Mouse (Mus musculus) CH12.LX (cell line): ENCODE data around the gene Gba2. TPM values are rescaled to one million over a fixed set of nuclear protein-coding genes. Genes with fewer than 3 reads are reported as not detected.

ENCODE experiments used
- DNase-seq: peaks from one replicate; pipeline ENCODE4 v3.0.0-alpha.2; 2013; ENCODE audit errors: extremely low read depth
- H3K27ac ChIP-seq: 2 replicates; pipeline ENCODE4 v1.5.1; 2012; ENCODE audit warnings: low read depth, mild to moderate bottlenecking, control low read depth, moderate library complexity; ENCODE audit not compliant: insufficient read depth
- H3K27me3 ChIP-seq: replicated peaks from 2 replicates; pipeline ENCODE3; 2012; ENCODE audit warnings: inconsistent platforms
- H3K36me3 ChIP-seq, 2 experiments: replicated peaks in 1 of 2; 2 replicates each; pipeline versions ENCODE3 to v1.6.1; 2012; ENCODE audit warnings: inconsistent platforms in 1 of 2, low read length in 1 of 2, mild to moderate bottlenecking in 1 of 2, mixed read lengths in 1 of 2, moderate library complexity in 1 of 2; ENCODE audit not compliant: control insufficient read depth in 1 of 2, insufficient read depth in 1 of 2
- H3K4me1 ChIP-seq, 2 experiments: 2 replicates each; pipeline ENCODE4 v1.6.1; 2012; ENCODE audit warnings: inconsistent platforms in 1 of 2, moderate library complexity in 1 of 2; ENCODE audit not compliant: insufficient read depth in 2 of 2, control insufficient read depth in 1 of 2
- H3K4me2 ChIP-seq: 2 replicates; pipeline ENCODE4 v1.6.1; 2012; ENCODE audit warnings: low read depth, mild to moderate bottlenecking, control low read depth; ENCODE audit not compliant: poor library complexity, insufficient read depth, severe bottlenecking
- H3K4me3 ChIP-seq, 3 experiments: fragments of 150-350 bp in 1 of 3; sonication (generic) in 1 of 3; replicated peaks in 1 of 3; 2 replicates each; pipeline versions ENCODE3 to v1.5.1; 2011 to 2012; ENCODE audit warnings: low read depth in 2 of 3, low read length in 2 of 3, mild to moderate bottlenecking in 2 of 3, moderate library complexity in 2 of 3, control low read depth in 1 of 3, improper control_type of control experiment in 1 of 3, inconsistent platforms in 1 of 3, mixed read lengths in 1 of 3; ENCODE audit not compliant: poor library complexity in 1 of 3
- H3K79me2 ChIP-seq: replicated peaks from 2 replicates; pipeline ENCODE4 v1.6.1; 2012; ENCODE audit warnings: mild to moderate bottlenecking, moderate library complexity; ENCODE audit not compliant: control insufficient read depth, poor library complexity, insufficient read depth, severe bottlenecking; ENCODE audit errors: extremely low read depth
- H3K9ac ChIP-seq: 2 replicates; pipeline ENCODE4 v1.6.1; 2012; ENCODE audit warnings: low read depth, mild to moderate bottlenecking, control low read depth, moderate library complexity; ENCODE audit not compliant: insufficient read depth
- H3K9me3 ChIP-seq: replicated peaks from 2 replicates; pipeline ENCODE3; 2012; ENCODE audit warnings: low read length, inconsistent platforms, mixed read lengths
- BHLHE40 ChIP-seq: IDR thresholded peaks from 2 replicates; pipeline ENCODE4 v1.6.1; 2011; ENCODE audit warnings: mild to moderate bottlenecking, low read depth, low read length, improper control_type of control experiment
- CHD2 ChIP-seq: IDR thresholded peaks from 2 replicates; pipeline ENCODE4 v1.6.1; 2011; ENCODE audit warnings: low read length, improper control_type of control experiment
- CTCF ChIP-seq, 2 experiments: IDR thresholded peaks in 1 of 2; conservative IDR thresholded peaks in 1 of 2; 2 replicates each; pipeline ENCODE4 v1.5.1; 2011 to 2012; ENCODE audit warnings: low read depth in 2 of 2, low read length in 2 of 2, improper control_type of control experiment in 1 of 2, inconsistent platforms in 1 of 2, mild to moderate bottlenecking in 1 of 2, moderate library complexity in 1 of 2
- ELF1 ChIP-seq: IDR thresholded peaks from 2 replicates; pipeline ENCODE4 v1.6.1; 2014; ENCODE audit warnings: low read depth, mild to moderate bottlenecking, inconsistent platforms, low read length, improper control_type of control experiment
- ETS1 ChIP-seq: conservative IDR thresholded peaks from 2 replicates; pipeline ENCODE4 v1.6.1; 2012; ENCODE audit warnings: low read depth, mild to moderate bottlenecking, inconsistent platforms, low read length, improper control_type of control experiment, moderate library complexity
- GABPA ChIP-seq: IDR thresholded peaks from 2 replicates; pipeline ENCODE4 v1.6.1; 2012; ENCODE audit warnings: low read depth, low read length, improper control_type of control experiment, inconsistent platforms; ENCODE audit not compliant: insufficient replicate concordance
- HCFC1 ChIP-seq: IDR thresholded peaks from 2 replicates; pipeline ENCODE4 v1.6.1; 2012; ENCODE audit warnings: low read depth, mild to moderate bottlenecking, inconsistent platforms, low read length, improper control_type of control experiment
- IRF4 ChIP-seq: IDR thresholded peaks from 2 replicates; pipeline ENCODE4 v1.6.1; 2014; ENCODE audit warnings: low read depth, mild to moderate bottlenecking, inconsistent platforms, low read length, improper control_type of control experiment
- JUN ChIP-seq: IDR thresholded peaks from 2 replicates; pipeline ENCODE4 v1.6.1; 2011; ENCODE audit warnings: low read depth, mild to moderate bottlenecking, low read length, improper control_type of control experiment, moderate library complexity; ENCODE audit not compliant: insufficient read depth
- JUND ChIP-seq: conservative IDR thresholded peaks from 2 replicates; pipeline ENCODE4 v1.6.1; 2011; ENCODE audit warnings: low read depth, low read length, improper control_type of control experiment
- KAT2A ChIP-seq: IDR thresholded peaks from 2 replicates; pipeline ENCODE4 v1.6.1; 2012; ENCODE audit warnings: low read length, improper control_type of control experiment, inconsistent platforms; ENCODE audit not compliant: insufficient replicate concordance
- MAFK ChIP-seq: IDR thresholded peaks from 2 replicates; pipeline ENCODE4 v1.6.1; 2011; ENCODE audit warnings: low read length, improper control_type of control experiment; ENCODE audit not compliant: insufficient replicate concordance
- MAX ChIP-seq: IDR thresholded peaks from 2 replicates; pipeline ENCODE4 v1.6.1; 2011; ENCODE audit warnings: low read length, improper control_type of control experiment
- MAZ ChIP-seq: IDR thresholded peaks from 2 replicates; pipeline ENCODE4 v1.6.1; 2012; ENCODE audit warnings: low read depth, mild to moderate bottlenecking, inconsistent platforms, low read length, improper control_type of control experiment, moderate library complexity
- MEF2A ChIP-seq: IDR thresholded peaks from 2 replicates; pipeline ENCODE4 v1.6.1; 2014; ENCODE audit warnings: low read depth, mild to moderate bottlenecking, inconsistent platforms, low read length, improper control_type of control experiment, borderline replicate concordance
- MXI1 ChIP-seq: IDR thresholded peaks from 2 replicates; pipeline ENCODE4 v1.6.1; 2011; ENCODE audit warnings: mild to moderate bottlenecking, low read depth, low read length, improper control_type of control experiment
- MYC ChIP-seq: IDR thresholded peaks from 2 replicates; pipeline ENCODE4 v1.6.1; 2011; ENCODE audit warnings: low read depth, mild to moderate bottlenecking, improper control_type of control experiment, low read length
- PAX5 ChIP-seq: IDR thresholded peaks from 2 replicates; pipeline ENCODE4 v1.6.1; 2012; ENCODE audit warnings: low read length, inconsistent platforms, mixed read lengths
- POLR2A ChIP-seq: IDR thresholded peaks from 2 replicates; pipeline ENCODE4 v1.6.1; 2011; ENCODE audit warnings: low read depth, mild to moderate bottlenecking, improper control_type of control experiment, low read length
- POLR2AphosphoS2 ChIP-seq: IDR thresholded peaks from 2 replicates; pipeline ENCODE4 v1.6.1; 2011; ENCODE audit warnings: low read depth, low read length, improper control_type of control experiment
- RAD21 ChIP-seq: IDR thresholded peaks from 2 replicates; pipeline ENCODE4 v1.6.1; 2011; ENCODE audit warnings: low read depth, mild to moderate bottlenecking, low read length, improper control_type of control experiment, moderate library complexity
- RCOR1 ChIP-seq: conservative IDR thresholded peaks from 2 replicates; pipeline ENCODE4 v1.6.1; 2012; ENCODE audit warnings: low read depth, mild to moderate bottlenecking, inconsistent platforms, low read length, improper control_type of control experiment
- SMC3 ChIP-seq: IDR thresholded peaks from 2 replicates; pipeline ENCODE4 v1.6.1; 2011; ENCODE audit warnings: low read depth, low read length, improper control_type of control experiment
- TBP ChIP-seq: conservative IDR thresholded peaks from 2 replicates; pipeline ENCODE4 v1.6.1; 2011; ENCODE audit warnings: low read depth, low read length, improper control_type of control experiment
- TCF12 ChIP-seq: IDR thresholded peaks from 2 replicates; pipeline ENCODE4 v1.6.1; 2014; ENCODE audit warnings: low read depth, mild to moderate bottlenecking, inconsistent platforms, low read length, improper control_type of control experiment
- UBTF ChIP-seq: IDR thresholded peaks from 2 replicates; pipeline ENCODE4 v1.6.1; 2012; ENCODE audit warnings: low read depth, mild to moderate bottlenecking, inconsistent platforms, low read length, improper control_type of control experiment, moderate library complexity
- USF1 ChIP-seq: IDR thresholded peaks from 2 replicates; pipeline ENCODE4 v1.6.1; 2014; ENCODE audit warnings: low read depth, mild to moderate bottlenecking, inconsistent platforms, low read length, improper control_type of control experiment
- USF2 ChIP-seq: conservative IDR thresholded peaks from 2 replicates; pipeline ENCODE4 v1.6.1; 2011; ENCODE audit warnings: low read depth, low read length, improper control_type of control experiment
- ZC3H11A ChIP-seq: IDR thresholded peaks from 2 replicates; pipeline ENCODE4 v1.6.1; 2012; ENCODE audit warnings: low read depth, mild to moderate bottlenecking, inconsistent platforms, low read length, improper control_type of control experiment
- ZKSCAN1 ChIP-seq: IDR thresholded peaks from 2 replicates; pipeline ENCODE4 v1.6.1; 2012; ENCODE audit warnings: low read depth, inconsistent platforms, low read length, improper control_type of control experiment, borderline replicate concordance
- ZMIZ1 ChIP-seq: IDR thresholded peaks from 2 replicates; pipeline ENCODE4 v1.6.1; 2012; ENCODE audit warnings: low read depth, mild to moderate bottlenecking, inconsistent platforms, low read length, improper control_type of control experiment
- ZNF384 ChIP-seq: IDR thresholded peaks from 2 replicates; pipeline ENCODE4 v1.6.1; 2012; ENCODE audit warnings: low read depth, low read length, improper control_type of control experiment, inconsistent platforms
- dilution Hi-C: fragments of 300-500 bp; cut with MboI; formaldehyde crosslinking; loops from 2 replicates; pipeline ENCODE4 v1.14.3; 2020; ENCODE audit warnings: low sequenced_read_pairs; ENCODE audit not compliant: extremely low pct_unique_long_range_greater_than_20kb, extremely low pct_ligation_motif_present
- in situ Hi-C: fragments of 300-500 bp; cut with MboI; formaldehyde crosslinking; loops from 3 replicates; pipeline ENCODE4 v1.14.3; 2019; ENCODE audit warnings: low sequenced_read_pairs, low pct_ligation_motif_present, low pct_unique_long_range_greater_than_20kb, mixed read lengths
- polyA plus RNA-seq: library from polyadenylated mRNA; unstranded; fragments of >175 nt; gene quantifications from 2 replicates; pipeline ENCODE4 v1.2.1, GENCODE M21; 2012; ENCODE audit warnings: low read depth; ENCODE audit not compliant: insufficient read length
- total RNA-seq, 2 experiments: library from RNA; depleted of rRNA; stranded (reverse); fragments of 300-350 nt in 1 of 2; fragments of >200 nt in 1 of 2; gene quantifications; 2 replicates each; pipeline ENCODE4 v1.2.3; 2012 to 2014

Gene Gba2
- total and polyA plus RNA-seq, 3 experiments = 3.2 to 11.2 (median 4.1) TPM

GRCm38 (mm10) chr4:43555926-43556325 lies 22.7 kb downstream of the Gba2 start:
- peaks cover 55 to 70% of the 10 kb centered on the region in 2 experiments for H3K36me3 ChIP-seq
- no peak overlapping the region for H3K4me2 ChIP-seq
- no peak for DNase-seq
- peaks cover 38% of the 10 kb centered on the region for H3K79me2 ChIP-seq
- H3K9ac ChIP-seq = no peak overlapping the region
- TF ChIP-seq HCFC1 (no peak), MEF2A (no peak), MAFK (no peak), ETS1 (no peak), IRF4 (no peak), MYC (no peak), MAX (no peak), POLR2AphosphoS2 (no peak)
- dilution Hi-C loops (no loop called here), in situ Hi-C loops (loop anchor here (25.0 kb wide), 1 partner anchor 544 kb away; the partner anchor contains the start of genes Fancg and Vcp)
- H3K4me1 ChIP-seq = peaks cover 24 to 79% of the 10 kb centered on the region in 2 experiments
- H3K27ac ChIP-seq = no peak overlapping the region
- H3K4me3 ChIP-seq = no peak overlapping the region
- peaks cover 11% of the 10 kb centered on the region for H3K9me3 ChIP-seq
- no peaks in the 10 kb centered on the region for H3K27me3 ChIP-seq

GRCm38 (mm10) chr4:43553891-43554290 lies 24.8 kb downstream of the Gba2 start:
- peak overlapping the region; percentile 34 for H3K27ac ChIP-seq
- H3K36me3 ChIP-seq = peaks cover 75 to 90% of the 10 kb centered on the region in 2 experiments
- peaks cover 20 to 59% of the 10 kb centered on the region in 2 experiments for H3K4me1 ChIP-seq
- DNase-seq = peak; percentile 55
- no peak overlapping the region for H3K9ac ChIP-seq
- peaks cover 19% of the 10 kb centered on the region for H3K79me2 ChIP-seq
- no peak overlapping the region for H3K4me2 ChIP-seq
- H3K9me3 ChIP-seq = peaks cover 11% of the 10 kb centered on the region
- no peaks in the 10 kb centered on the region for H3K27me3 ChIP-seq
- H3K4me3 ChIP-seq = no peak overlapping the region
- dilution Hi-C loops = no loop called here
- in situ Hi-C loops = loop anchor here (25.0 kb wide), 1 partner anchor 542 kb away; the partner anchor contains the start of genes Fancg and Vcp
- TF ChIP-seq POLR2A (no peak), MYC (no peak), CTCF (conservative IDR thresholded peaks at IDR 0.05 in 1 of 2, IDR thresholded peaks at IDR 0.05 in 1 of 2; ENCODE audit: low read depth in 2 of 2, low read length in 2 of 2) (no peak), TCF12 (peak; percentile 46; the same call in 1 of the 2 replicates), JUN (0 out of 2 replicates have a peak, but pooled peaks have one; percentile 11), POLR2AphosphoS2 (no peak), JUND (no peak), MXI1 (0 out of 2 replicates have a peak, but pooled peaks have one; percentile 28), ZNF384 (no peak), MAFK (no peak), BHLHE40 (no peak; the same call in 1 of the 2 replicates), ZC3H11A (no peak), ELF1 (no peak), IRF4 (no peak), SMC3 (no peak; the same call in 1 of the 2 replicates), PAX5 (no peak), USF1 (no peak), USF2 (no peak), HCFC1 (no peak), MAZ (no peak), ETS1 (peak; percentile 62), TBP (no peak), CHD2 (no peak), ZKSCAN1 (no peak), RAD21 (no peak), UBTF (no peak), GABPA (no peak), ZMIZ1 (no peak), MAX (no peak), RCOR1 (no peak), KAT2A (no peak)
